Mouse (Mus musculus) hematopoietic stem cell, adult 5-6 weeks (primary cell): ENCODE results near the gene Cmip. TPM values are rescaled to one million over a fixed set of nuclear protein-coding genes. Genes with fewer than 3 reads are reported as not detected.
A peak's percentile ranks its signal among the peaks of the same experiment; 100 is the strongest.

ENCODE experiments used
- ATAC-seq, 2 experiments: fragments of 125-278 bp in 1 of 2; replicated peaks in 1 of 2; 2 replicates each; pipeline ENCODE4 v1.8.0; 2016 to 2017; ENCODE audit warnings: inconsistent platforms in 2 of 2, mild to moderate bottlenecking in 2 of 2, moderate number of reproducible peaks in 2 of 2, low read depth in 1 of 2, moderate TSS enrichment in 1 of 2; ENCODE audit not compliant: low FRiP score in 2 of 2, poor library complexity in 2 of 2, severe bottlenecking in 2 of 2, insufficient read depth in 1 of 2, low TSS enrichment in 1 of 2
- total RNA-seq: library from RNA; stranded (forward); fragments of 172-1452, 232-1000 nt; gene quantifications from 2 replicates; pipeline ENCODE4 v1.2.3, GENCODE M21; 2017

Gene Cmip
- total RNA-seq, 1 experiment from 2014 or later, result 11.1 TPM

GRCm38 (mm10) chr8:117474944-117475343 lies 218.1 kb downstream of the Cmip start:
- ATAC-seq, result peak; percentile 68 to 70

DNA sequence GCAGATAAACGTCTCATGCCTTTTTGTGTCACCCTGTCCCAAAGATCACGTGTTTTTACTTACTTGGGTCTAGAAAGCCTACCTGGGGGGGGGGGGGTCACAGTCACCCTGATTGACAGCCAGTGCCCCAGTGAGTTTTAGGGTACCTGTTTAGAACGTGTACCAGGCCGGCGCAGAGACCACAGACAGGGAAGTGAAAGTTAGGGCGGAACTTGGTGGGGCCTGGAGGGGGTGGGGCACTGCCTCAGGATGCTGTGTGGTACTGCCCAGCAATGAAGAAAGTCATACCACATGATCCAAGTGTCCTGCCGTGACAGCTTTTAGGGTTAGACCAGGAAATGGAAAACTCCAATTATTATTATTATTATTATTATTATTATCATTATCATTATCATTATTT lies 219.0 kb downstream of the Cmip start:
- peak; percentile 87 to 90 for ATAC-seq

DNA sequence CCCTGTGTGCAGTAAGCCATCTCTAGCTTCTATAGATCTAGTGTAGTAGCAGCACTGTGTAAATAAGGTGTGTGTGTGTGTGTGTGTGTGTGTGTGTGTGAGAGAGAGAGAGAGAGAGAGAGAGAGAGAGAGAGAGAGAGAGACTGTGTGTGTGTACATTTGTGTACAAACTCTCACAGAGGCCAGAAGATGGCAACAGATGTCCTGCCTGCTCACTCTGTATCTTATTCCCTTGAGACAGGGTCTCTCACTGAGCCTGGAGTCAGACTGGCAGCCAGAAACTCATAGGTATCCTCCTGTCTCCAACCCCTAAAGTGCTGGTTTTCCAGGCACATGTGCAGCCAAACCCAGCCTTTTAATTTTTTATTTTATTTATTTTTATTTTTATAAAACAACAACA lies 221.2 kb downstream of the Cmip start:
- no peak for ATAC-seq

DNA sequence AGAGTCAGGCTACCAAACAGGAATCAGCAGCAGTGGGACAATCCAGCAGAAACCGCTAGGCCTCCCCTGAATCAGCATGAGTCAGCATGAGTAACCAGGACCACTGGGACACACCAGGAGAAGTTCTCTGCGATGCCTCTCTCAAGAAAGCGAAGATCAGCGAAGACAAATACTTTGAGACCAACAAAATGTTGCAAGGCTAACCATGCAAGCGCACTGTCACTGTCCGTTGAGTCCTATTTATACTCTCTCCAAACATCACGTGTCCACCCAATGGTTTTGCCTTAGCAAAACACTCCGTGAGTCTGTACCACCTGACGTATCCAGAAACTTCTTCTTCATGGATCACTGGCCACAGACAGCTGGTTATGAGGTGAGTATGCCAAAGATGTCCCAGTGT lies 223.1 kb downstream of the Cmip start:
- no peak for ATAC-seq

DNA sequence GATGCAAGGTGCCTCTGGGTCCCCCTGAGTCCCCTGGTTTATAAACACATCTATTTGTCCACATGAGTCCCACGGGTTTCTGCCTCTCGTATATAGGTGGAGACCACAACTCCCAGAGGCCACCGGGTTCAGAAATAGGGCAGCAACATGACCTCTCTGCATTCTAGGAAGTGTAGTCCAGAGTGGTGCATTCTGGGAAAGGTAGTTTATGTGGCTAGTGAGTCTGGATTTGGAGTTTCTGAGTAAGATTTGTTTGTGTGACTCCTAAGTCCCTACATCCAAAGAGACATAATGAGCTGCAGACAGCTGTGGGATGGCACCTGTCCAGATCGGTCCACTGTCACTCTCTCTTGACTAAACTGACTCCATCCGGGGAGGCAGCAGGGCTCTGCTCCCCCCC lies 223.7 kb downstream of the Cmip start:
- ATAC-seq, result no peak

GRCm38 (mm10) chr8:117481830-117482229 lies 225.0 kb downstream of the Cmip start:
- ATAC-seq, result peak; percentile 94 to 96

GRCm38 (mm10) chr8:117484731-117485130 lies 227.9 kb downstream of the Cmip start:
- no peak for ATAC-seq

DNA sequence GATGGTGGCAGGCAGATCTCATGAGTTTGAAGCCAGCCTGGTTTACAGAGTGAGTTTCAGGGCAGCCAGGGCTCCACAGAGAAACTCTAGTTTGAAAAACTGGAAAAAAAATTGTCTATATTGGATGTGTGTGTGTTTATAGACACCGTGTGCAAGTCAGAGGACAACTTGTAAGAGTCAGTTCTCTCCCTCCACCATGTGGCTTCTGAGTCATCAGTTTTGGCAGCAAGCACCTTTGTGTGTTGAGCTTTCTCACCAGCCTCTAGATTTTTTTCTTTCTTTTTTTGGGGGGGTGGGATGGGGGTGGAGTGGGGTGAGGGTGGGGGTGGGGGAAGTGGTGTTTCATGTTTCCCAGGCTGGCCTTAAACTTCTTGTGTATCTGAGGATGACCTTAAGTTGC lies 228.5 kb downstream of the Cmip start:
- ATAC-seq, result no peak

GRCm38 (mm10) chr8:117488246-117489005 lies 231.6 kb downstream of the Cmip start:
- no peak for ATAC-seq

- ATAC-seq, result no peak
Observed at GRCm38 (mm10) chr8:117493543-117493942, 236.7 kb downstream of the Cmip start.

- ATAC-seq, result peak; percentile 46 to 70
Observed at GRCm38 (mm10) chr8:117494874-117495273, 238.0 kb downstream of the Cmip start.

DNA sequence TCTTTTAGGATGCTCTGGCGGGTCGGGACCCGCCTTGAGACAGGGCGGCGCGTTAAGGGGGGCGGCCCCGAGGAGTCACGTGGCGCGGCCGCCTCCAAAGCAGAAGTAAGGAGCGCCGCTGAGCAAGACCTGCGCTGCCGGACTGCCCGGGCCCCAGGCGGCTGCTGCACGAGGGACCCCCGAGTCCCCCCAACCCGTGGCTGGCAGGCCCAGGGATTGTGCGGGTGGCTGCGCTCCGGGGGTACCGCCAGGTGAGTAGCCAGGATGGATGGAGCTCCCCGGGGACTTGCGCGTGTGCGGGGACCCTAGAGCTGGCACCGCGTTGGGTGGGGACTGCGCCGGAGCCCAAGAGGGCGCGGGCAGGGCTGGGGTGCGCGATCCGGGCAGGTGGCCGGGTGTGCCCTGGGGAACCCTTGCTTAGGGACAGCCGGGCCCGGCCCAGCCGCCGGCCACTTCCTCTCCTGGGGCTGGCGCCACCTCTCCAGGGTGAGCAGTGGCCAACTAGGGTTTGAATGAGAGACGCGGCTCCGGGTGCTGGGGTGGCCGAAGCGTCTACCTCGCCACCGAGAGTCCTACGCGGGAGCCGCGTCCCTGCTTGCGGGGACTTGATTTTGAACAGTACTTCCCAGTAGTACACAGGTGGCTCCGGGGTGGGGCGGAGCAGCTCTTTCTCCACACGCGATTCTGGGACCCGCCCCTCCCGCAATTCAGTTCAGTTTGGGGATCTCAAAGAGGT lies 241.5 kb downstream of the Cmip start, which contains the start of gene Plcg2:
Plcg2 (plus strand) TSS at position 113 of the 736 bp plus-strand sequence.
- peak; percentile 72 to 76 for ATAC-seq

- no peak for ATAC-seq
Observed at GRCm38 (mm10) chr8:117498915-117499540, 242.2 kb downstream of the Cmip start.

- ATAC-seq, result no peak; a peak in 1 of 4 replicates
Observed at GRCm38 (mm10) chr8:117500232-117500823, 243.5 kb downstream of the Cmip start.

- no peak for ATAC-seq
Observed at GRCm38 (mm10) chr8:117501323-117501722, 244.5 kb downstream of the Cmip start.

DNA sequence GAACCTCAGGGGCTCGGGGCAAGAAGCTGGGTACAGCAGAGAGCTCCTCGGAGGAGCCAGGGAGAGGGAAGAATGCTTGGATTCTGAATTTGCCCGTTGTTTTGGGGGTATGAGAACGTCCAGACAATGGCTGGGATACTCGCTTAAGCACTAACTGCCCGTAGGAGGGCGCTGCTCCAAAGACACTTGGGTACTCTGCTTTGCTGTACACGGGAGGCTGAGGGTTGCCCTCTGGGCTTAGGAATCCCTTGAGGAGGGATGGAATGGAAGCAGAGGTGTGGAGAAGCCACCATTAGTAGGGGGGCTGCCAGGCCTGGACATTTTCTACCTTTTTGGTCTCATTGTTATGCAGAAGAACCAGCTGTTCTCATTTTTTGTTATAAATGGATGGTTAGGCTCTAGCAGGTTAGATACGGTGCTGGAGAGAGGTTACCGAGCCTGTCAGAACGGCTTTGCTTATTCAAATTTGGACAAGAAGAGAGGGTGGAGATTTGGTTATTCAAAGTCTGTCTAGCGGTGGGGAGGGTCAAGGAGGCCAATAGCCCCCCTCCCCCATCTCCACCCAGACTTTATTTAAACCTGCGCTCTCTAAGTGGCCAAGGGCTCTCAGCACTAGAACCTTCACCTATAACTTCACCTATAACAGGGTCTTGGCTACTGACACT lies 246.7 kb downstream of the Cmip start:
- ATAC-seq, result no peak

DNA sequence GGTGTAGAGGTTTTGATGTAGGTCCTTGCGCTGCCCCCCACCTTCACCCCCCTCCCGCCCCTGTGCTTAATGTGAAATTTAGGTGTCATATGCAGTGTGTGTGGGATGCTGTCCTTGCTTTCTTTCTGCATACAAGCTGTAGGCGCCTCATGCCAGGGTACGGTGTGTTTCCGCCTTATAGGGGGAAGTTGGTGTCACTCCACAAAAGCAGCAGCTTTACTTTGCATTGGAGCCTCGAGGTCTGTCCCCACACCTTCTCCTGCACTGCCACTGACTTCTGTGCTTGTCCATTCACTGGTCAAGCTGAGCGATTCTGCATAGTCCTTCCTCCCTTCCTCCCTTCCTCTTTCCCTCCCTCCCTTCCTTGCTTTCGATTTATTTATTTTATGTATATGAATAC lies 250.8 kb downstream of the Cmip start:
- 0 out of 4 replicates have a peak, but pooled peaks have one; percentile 7 to 25 for ATAC-seq
